Comparison of ENCODE assay signal across 8 mouse cellular contexts in genomic region chr2:61655382-61656281, GRCm38 (mm10). TPM values are rescaled to one million over a fixed set of nuclear protein-coding genes. Genes with fewer than 3 reads are reported as not detected.
DNase-seq lines count a peak whose midpoint lies in the region; ATAC-seq lines count a peak whose summit lies in the region.

No protein-coding gene starts in this region.

- H3K4me3 ChIP-seq in intestine, embryonic 15.5 days (replicated peaks): peak overlapping the region; percentile 53
- H3K4me3 ChIP-seq in midbrain, embryonic 15.5 days: peak overlapping the region; percentile 55

- no peak overlapping the region for H3K27ac ChIP-seq in intestine, embryonic 15.5 days
- H3K27ac ChIP-seq in midbrain, embryonic 15.5 days: peak overlapping the region; percentile 93

- H3K9me3 ChIP-seq in intestine, embryonic 15.5 days: no peaks in the 10 kb centered on the region
- H3K9me3 ChIP-seq in midbrain, embryonic 15.5 days: no peaks in the 10 kb centered on the region

- H3K4me2 ChIP-seq in intestine, embryonic 15.5 days (replicated peaks): peak overlapping the region; percentile 98
- H3K4me2 ChIP-seq in midbrain, embryonic 15.5 days: peak overlapping the region; percentile 89

- ATAC-seq in intestine, embryonic 15.5 days: peak; percentile 68
- ATAC-seq in midbrain, embryonic 15.5 days (replicated peaks): peak; percentile 84

- peaks cover 9% of the 10 kb centered on the region for H3K4me1 ChIP-seq in intestine, embryonic 15.5 days (replicated peaks)
- H3K4me1 ChIP-seq in midbrain, embryonic 15.5 days: peaks cover 9% of the 10 kb centered on the region

- peak overlapping the region; percentile 56 for H3K9ac ChIP-seq in intestine, embryonic 15.5 days
- H3K9ac ChIP-seq in midbrain, embryonic 15.5 days: peak overlapping the region; percentile 68

- intact Hi-C loops in left cerebral cortex, postnatal 4 days (cut with DNase I): loop anchor here (5.0 kb wide), 1 partner anchor 157 kb away; no protein-coding TSS in a partner anchor

- H3K36me3 ChIP-seq in intestine, embryonic 15.5 days: no peaks in the 10 kb centered on the region
- H3K36me3 ChIP-seq in midbrain, embryonic 15.5 days (replicated peaks): no peaks in the 10 kb centered on the region

- peaks cover 3% of the 10 kb centered on the region; the same call in 1 of the 2 replicates for H3K27me3 ChIP-seq in intestine, embryonic 15.5 days (replicated peaks)
- H3K27me3 ChIP-seq in midbrain, embryonic 15.5 days (replicated peaks): no peaks in the 10 kb centered on the region; the same call in 1 of the 2 replicates

- WGBS in intestine, embryonic 15.5 days: 1% methylated on average over 46 of the region's 46 CpGs
- under 1% methylated on average over 46 of the region's 46 CpGs for WGBS in midbrain, embryonic 15.5 days

- peak; percentile 2 for DNase-seq in spleen, adult 12 weeks (ENCODE audit: low spot score)
- DNase-seq in spleen, postnatal 14 days (ENCODE audit: low spot score in 2 of 2): no peak
- DNase-seq in cerebellum, adult 9-11 months: peak; percentile 75
- DNase-seq in frontal cortex, adult 2 months (ENCODE audit: extremely low spot score in 1 of 2, low spot score in 1 of 2): peak; percentile 74 to 92
- peak; percentile 75 for DNase-seq in left cerebral cortex, postnatal 4 days
- DNase-seq in testis, postnatal 14 days (ENCODE audit: low spot score): peak; percentile 48

RNA-seq across cellular contexts. Expression of gene Psmd14, which starts 55.9 kb away (rescaled TPM):
- 84.4 and 95.5 TPM in 2 replicates for polyA plus RNA-seq in frontal cortex, adult 2 months (2012; rRNA removed)
- polyA plus RNA-seq in intestine, embryonic 15.5 days (2015; fragmentation: Nextera tagmentation; extraction: Ambion mirVana): 165 and 185 TPM in 2 replicates
- total RNA-seq in left cerebral cortex, postnatal 4 days (2021): 100 to 1,000 TPM; 136 to 146 TPM
- polyA plus RNA-seq in midbrain, embryonic 15.5 days (2015; fragmentation: Nextera tagmentation; extraction: Ambion mirVana): 184 and 190 TPM in 2 replicates

Comparison
In these comparisons a context has a peak if more than half of its experiments do, and no peak if none do; other contexts are left out.
1. DNase-seq: peak in spleen, adult 12 weeks (single experiment), cerebellum, adult 9-11 months (single experiment), frontal cortex, adult 2 months (2 of 2), left cerebral cortex, postnatal 4 days (single experiment) and testis, postnatal 14 days (single experiment); none in spleen, postnatal 14 days (0 of 2).